Mouse (Mus musculus) midbrain, embryonic 15.5 days (tissue): Measurements from ENCODE around the gene Hapln2. TPM values are rescaled to one million over a fixed set of nuclear protein-coding genes. Genes with fewer than 3 reads are reported as not detected.

Source experiments
- ATAC-seq: fragments of 200-750 bp; cut with Nextera tagmentation; replicated peaks from 2 replicates; pipeline ENCODE4 v1.8.0; 2017; ENCODE audit warnings: moderate TSS enrichment
- H3K27ac ChIP-seq: fragments of 300-500 bp; sonication (generic); 2 replicates; pipeline ENCODE4 v1.5.1; 2015; ENCODE audit warnings: mild to moderate bottlenecking, inconsistent platforms
- H3K27me3 ChIP-seq: fragments of 300-500 bp; sonication (generic); replicated peaks from 2 replicates; pipeline ENCODE4 v1.6.1; 2015; ENCODE audit warnings: inconsistent platforms
- H3K36me3 ChIP-seq: fragments of 300-500 bp; sonication (generic); replicated peaks from 2 replicates; pipeline ENCODE4 v1.6.1; 2015; ENCODE audit warnings: inconsistent platforms
- H3K4me1 ChIP-seq: fragments of 300-500 bp; sonication (generic); 2 replicates; pipeline ENCODE4 v1.6.1; 2015; ENCODE audit warnings: inconsistent platforms
- H3K4me2 ChIP-seq: fragments of 300-500 bp; sonication (generic); 2 replicates; pipeline ENCODE4 v1.6.1; 2015; ENCODE audit warnings: inconsistent platforms, mild to moderate bottlenecking, moderate library complexity
- H3K4me3 ChIP-seq: fragments of 300-500 bp; sonication (generic); 2 replicates; pipeline ENCODE4 v1.5.1; 2015; ENCODE audit warnings: mild to moderate bottlenecking, inconsistent platforms
- H3K9ac ChIP-seq: fragments of 300-500 bp; sonication (generic); 2 replicates; pipeline ENCODE4 v1.6.1; 2015; ENCODE audit warnings: mild to moderate bottlenecking, inconsistent platforms
- H3K9me3 ChIP-seq: fragments of 300-500 bp; sonication (generic); 2 replicates; pipeline ENCODE4 v1.6.1; 2016; ENCODE audit warnings: inconsistent platforms
- WGBS: fragments of 180-500 bp; shearing (Covaris S2); methylation state at CpG from one replicate; pipeline ENCODE4 v1.1.7; 2015; ENCODE audit warnings: mixed read lengths; 5-methylcytosine and 5-hydroxymethylcytosine counted together
- polyA plus RNA-seq: library from polyadenylated mRNA; unstranded; fragments of >200 nt; fragmentation: Nextera tagmentation; extraction: Ambion mirVana; gene quantifications from 2 replicates; pipeline ENCODE4 v1.2.1, GENCODE M21; 2015

Gene Hapln2
- polyA plus RNA-seq, result 0.71 and 0.82 TPM in 2 replicates

GRCm38 (mm10) chr3:88027434-88028186 lies at the start of gene Hapln2:
Hapln2 (minus strand) TSS chr3:88027583.
- no peaks in the 10 kb centered on the region for H3K36me3 ChIP-seq
- H3K27ac ChIP-seq, result no peak within 1 kb of the TSS
- H3K4me3 ChIP-seq, result no peak within 1 kb of the TSS
- no peaks in the 10 kb centered on the region for H3K9me3 ChIP-seq
- WGBS, result 48% methylated on average over 5 of the region's 5 CpGs
- H3K9ac ChIP-seq, result no peak within 1 kb of the TSS
- H3K4me1 ChIP-seq, result peaks cover 14% of the 10 kb centered on the region
- H3K4me2 ChIP-seq, result no peak within 1 kb of the TSS
- ATAC-seq, result no peak
- H3K27me3 ChIP-seq, result peaks cover 56% of the 10 kb centered on the region

DNA sequence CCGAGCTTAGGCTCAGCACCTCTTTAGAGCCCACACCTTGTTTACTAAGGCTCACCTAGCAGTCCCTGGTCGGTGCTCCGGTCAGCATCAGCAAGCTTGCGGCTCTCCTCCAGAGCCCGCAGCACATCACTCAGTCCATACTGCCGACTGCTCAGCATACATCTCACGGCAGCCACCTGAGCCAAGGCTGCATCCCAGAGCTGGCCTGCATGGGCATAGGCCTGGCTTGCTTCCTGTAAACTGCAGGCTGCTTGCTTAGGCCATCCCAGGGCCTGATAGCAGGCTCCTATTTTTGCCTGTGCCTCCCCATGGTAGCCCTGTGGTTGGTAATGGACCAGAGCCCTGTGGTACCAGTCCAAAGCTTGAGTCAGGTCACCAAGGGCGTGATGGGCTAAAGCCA lies 47.4 kb upstream of the Hapln2 start:
- Histone ChIP-seq H3K4me2 (no peak overlapping the region), H3K9me3 (no peaks in the 10 kb centered on the region), H3K4me3 (no peak overlapping the region), H3K4me1 (no peaks in the 10 kb centered on the region), H3K27ac (no peak overlapping the region), H3K27me3 (0 out of 2 replicates have a peak, but pooled peaks cover 3% of the 10 kb centered on the region), H3K36me3 (no peaks in the 10 kb centered on the region), H3K9ac (no peak overlapping the region)
- WGBS, result 77% methylated on average over 8 of the region's 8 CpGs
- no peak for ATAC-seq

DNA sequence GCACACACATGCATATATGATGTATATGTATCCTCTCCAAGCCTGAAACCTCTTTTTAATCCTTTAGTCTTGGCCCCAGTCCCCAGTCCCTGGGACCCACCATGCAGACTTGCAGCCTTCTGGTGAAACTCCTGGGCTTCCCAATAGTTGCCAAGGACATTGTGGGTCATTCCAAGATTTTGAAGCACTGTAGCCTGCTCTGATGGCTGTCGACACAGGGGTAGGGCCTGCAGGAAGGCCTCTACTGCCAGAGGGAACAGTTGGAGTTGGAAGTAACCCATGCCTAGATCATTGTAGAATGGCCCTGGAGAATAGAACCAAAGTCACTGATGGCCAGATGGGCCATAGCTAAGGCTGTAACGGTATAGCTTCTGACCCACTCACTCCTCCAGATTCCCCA lies 47.0 kb upstream of the Hapln2 start:
- no peak for ATAC-seq
- 70% methylated on average over 2 of the region's 2 CpGs for WGBS
- Histone ChIP-seq H3K9ac (no peak overlapping the region), H3K4me2 (no peak overlapping the region), H3K4me3 (no peak overlapping the region), H3K36me3 (no peaks in the 10 kb centered on the region), H3K27me3 (0 out of 2 replicates have a peak, but pooled peaks cover 3% of the 10 kb centered on the region), H3K4me1 (no peaks in the 10 kb centered on the region), H3K27ac (no peak overlapping the region), H3K9me3 (no peaks in the 10 kb centered on the region)

DNA sequence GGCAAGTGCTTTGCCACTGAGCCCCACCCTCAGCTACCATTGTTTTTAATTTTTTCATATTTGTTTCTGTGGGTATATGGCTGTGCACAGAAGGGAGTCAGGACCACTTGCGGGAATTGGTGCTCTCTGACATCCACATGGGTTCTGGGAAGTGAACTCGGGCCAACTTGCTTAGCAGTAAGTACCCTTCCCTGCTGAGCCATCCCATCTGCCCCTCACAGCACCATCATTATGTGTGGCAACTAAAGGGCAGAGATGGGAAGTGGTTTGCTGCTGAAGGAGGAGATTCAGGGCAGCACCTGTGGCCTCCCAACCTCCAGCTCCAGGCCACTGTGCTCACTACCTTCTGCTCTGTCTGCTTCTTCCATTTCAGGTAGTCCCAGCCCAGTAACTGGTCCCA lies 46.2 kb upstream of the Hapln2 start:
- WGBS, result 63% methylated on average over 2 of the region's 2 CpGs
- no peak overlapping the region for H3K27ac ChIP-seq
- H3K4me2 ChIP-seq, result no peak overlapping the region
- no peak overlapping the region for H3K4me3 ChIP-seq
- no peaks in the 10 kb centered on the region for H3K36me3 ChIP-seq
- 0 out of 2 replicates have a peak, but pooled peaks cover 3% of the 10 kb centered on the region for H3K27me3 ChIP-seq
- no peak for ATAC-seq
- H3K9me3 ChIP-seq, result no peaks in the 10 kb centered on the region
- no peak overlapping the region for H3K9ac ChIP-seq
- no peaks in the 10 kb centered on the region for H3K4me1 ChIP-seq

GRCm38 (mm10) chr3:88071783-88072182 lies 44.4 kb upstream of the Hapln2 start:
- 0 out of 2 replicates have a peak, but pooled peaks cover 3% of the 10 kb centered on the region for H3K27me3 ChIP-seq
- ATAC-seq, result peak; percentile 70
- H3K4me3 ChIP-seq, result no peak overlapping the region
- H3K9me3 ChIP-seq, result no peaks in the 10 kb centered on the region
- no peaks in the 10 kb centered on the region for H3K4me1 ChIP-seq
- H3K36me3 ChIP-seq, result no peaks in the 10 kb centered on the region
- no peak overlapping the region for H3K9ac ChIP-seq
- H3K27ac ChIP-seq, result no peak overlapping the region
- no peak overlapping the region for H3K4me2 ChIP-seq
- WGBS, result 1% methylated on average over 5 of the region's 5 CpGs

DNA sequence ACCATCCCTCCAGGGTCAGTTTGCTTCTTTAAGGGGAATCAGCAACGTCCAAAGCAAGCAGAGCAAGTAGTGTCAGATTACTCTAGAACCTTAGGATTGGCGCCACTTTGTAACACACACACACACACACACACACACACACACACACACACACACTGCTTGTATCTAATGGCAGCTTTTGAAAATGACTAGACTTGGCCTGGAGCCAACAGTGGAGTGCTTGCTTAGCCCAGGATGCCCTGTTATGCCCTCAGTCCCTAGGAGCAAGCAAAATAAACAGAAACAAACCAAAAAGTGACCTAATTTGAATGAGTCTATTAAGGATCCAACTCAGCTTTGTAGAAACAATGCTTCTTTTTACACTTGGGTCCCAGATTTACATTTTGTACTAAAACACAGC lies 41.0 kb upstream of the Hapln2 start:
- Histone ChIP-seq H3K27me3 (0 out of 2 replicates have a peak, but pooled peaks cover 3% of the 10 kb centered on the region), H3K4me1 (no peaks in the 10 kb centered on the region), H3K27ac (no peak overlapping the region), H3K4me2 (no peak overlapping the region), H3K9me3 (no peaks in the 10 kb centered on the region), H3K9ac (no peak overlapping the region), H3K36me3 (no peaks in the 10 kb centered on the region), H3K4me3 (no peak overlapping the region)
- 33% methylated on average over 2 of the region's 2 CpGs for WGBS
- ATAC-seq, result no peak

DNA sequence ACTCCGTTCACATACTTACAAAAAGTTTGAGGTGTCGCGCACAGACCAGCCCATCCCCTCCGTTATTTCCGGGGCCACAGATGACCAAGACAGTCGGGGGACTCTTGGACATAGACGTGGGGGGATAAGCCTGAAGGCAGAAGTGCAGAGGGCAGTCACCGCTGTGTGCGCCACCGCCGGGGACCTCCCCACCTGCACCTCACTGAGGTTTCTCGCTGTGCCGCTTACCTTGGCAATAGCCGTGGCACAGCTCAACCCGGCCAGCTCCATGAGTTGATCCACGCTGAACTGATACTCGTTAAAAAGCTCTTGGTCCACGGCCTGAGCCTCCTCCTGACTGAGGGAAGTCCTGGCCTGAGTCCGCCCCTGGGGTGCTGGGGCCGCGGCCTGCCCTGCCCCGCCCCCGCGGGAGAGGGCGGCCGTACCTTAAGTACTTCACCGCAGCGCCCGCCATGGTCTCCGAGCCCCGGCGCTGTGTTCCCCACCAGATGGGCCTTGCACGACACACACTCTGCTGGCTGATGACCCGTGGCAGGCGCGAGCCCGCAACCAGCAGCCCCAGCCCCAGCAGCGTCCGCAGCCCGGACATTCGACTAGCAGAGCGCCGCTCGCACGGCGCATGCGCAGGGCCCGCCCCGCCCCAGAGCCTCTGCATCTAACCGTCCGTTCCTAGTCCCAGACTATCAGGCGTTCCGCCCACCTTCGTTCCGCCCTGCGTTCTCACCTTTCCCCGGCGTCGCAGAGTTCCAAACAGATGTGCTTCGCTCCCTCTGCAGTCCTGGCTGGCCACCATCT lies 30.7 kb upstream of the Hapln2 start, which contains the start of gene Naxe:
Gene Naxe, minus strand, starts transcription at position 594 of the 795 bp plus-strand sequence.
- peak within 1 kb of the TSS; percentile 96 for H3K4me3 ChIP-seq
- H3K27ac ChIP-seq, result peak within 1 kb of the TSS; percentile 75
- peak within 1 kb of the TSS; percentile 93 for H3K9ac ChIP-seq
- peak; percentile 96 for ATAC-seq
- no peaks in the 10 kb centered on the region for H3K27me3 ChIP-seq
- peaks cover 21% of the 10 kb centered on the region for H3K4me1 ChIP-seq
- peak within 1 kb of the TSS; percentile 81 for H3K4me2 ChIP-seq
- H3K36me3 ChIP-seq, result peaks cover 19% of the 10 kb centered on the region; the same call in 1 of the 2 replicates
- H3K9me3 ChIP-seq, result no peaks in the 10 kb centered on the region
- whole genome bisulfite sequencing, result under 1% methylated on average over 60 of the region's 60 CpGs

- H3K4me1 ChIP-seq, result peaks cover 21% of the 10 kb centered on the region
- H3K9me3 ChIP-seq, result no peaks in the 10 kb centered on the region
- H3K27me3 ChIP-seq, result no peaks in the 10 kb centered on the region
- H3K4me3 ChIP-seq, result peak overlapping the region; percentile 96
- H3K36me3 ChIP-seq, result peaks cover 22% of the 10 kb centered on the region; the same call in 1 of the 2 replicates
- peak overlapping the region; percentile 81 for H3K4me2 ChIP-seq
- H3K9ac ChIP-seq, result peak overlapping the region; percentile 93; the same call in 1 of the 2 replicates
- no peak for ATAC-seq
- WGBS, result 89% methylated on average over 6 of the region's 6 CpGs
- H3K27ac ChIP-seq, result no peak overlapping the region
Observed at GRCm38 (mm10) chr3:88057030-88057429, 29.6 kb upstream of the Hapln2 start.

- ATAC-seq, result no peak
- WGBS, result 92% methylated on average over 3 of the region's 3 CpGs
Observed at GRCm38 (mm10) chr3:88049532-88049931, 22.1 kb upstream of the Hapln2 start.

DNA sequence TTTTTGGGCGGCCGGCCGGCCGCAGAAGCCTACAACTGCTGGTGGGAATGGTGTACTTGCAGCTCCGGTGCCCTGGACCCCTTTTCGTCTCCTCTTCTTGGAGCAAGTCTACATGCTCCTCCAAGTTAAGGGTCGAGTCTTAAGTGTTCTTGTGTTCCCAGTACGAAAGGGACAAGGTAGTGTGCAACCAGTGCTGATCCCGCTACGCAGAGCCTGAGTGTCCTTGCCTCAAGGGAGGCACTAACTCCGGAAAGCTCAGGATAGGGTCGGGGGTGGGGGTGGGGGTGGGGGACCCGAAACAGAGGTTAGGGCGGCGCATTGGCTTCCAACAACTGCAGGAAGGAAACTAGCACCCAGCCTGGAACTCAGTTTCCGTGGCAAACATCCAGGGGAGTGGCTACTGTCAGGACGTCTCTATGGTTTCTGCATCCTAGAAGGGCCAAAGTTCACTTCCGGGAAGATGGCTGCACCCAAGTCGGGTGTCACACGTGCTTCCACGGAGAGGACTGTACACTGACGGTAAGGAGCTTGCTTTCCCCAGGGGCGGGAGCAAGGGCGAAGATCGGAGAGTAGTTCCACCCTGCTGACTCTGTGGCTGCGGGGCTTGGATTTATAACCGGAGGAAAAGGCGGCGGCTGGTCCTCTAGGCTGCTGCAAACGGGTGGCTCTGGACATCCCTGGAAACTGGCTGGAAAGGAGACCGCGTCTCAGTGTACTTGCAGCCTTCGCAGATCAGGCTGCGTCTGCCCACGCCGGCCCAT lies 15.5 kb upstream of the Hapln2 start, which contains the start of gene Gpatch4:
Gene Gpatch4, plus strand, starts transcription at position 448 of the 761 bp plus-strand sequence.
- Histone ChIP-seq H3K4me2 (peak within 1 kb of the TSS; percentile 69), H3K9ac (peak within 1 kb of the TSS; percentile 42), H3K27ac (peak within 1 kb of the TSS; percentile 51), H3K4me1 (peaks cover 15% of the 10 kb centered on the region), H3K9me3 (no peaks in the 10 kb centered on the region), H3K36me3 (no peaks in the 10 kb centered on the region), H3K27me3 (peaks cover 13% of the 10 kb centered on the region), H3K4me3 (peak within 1 kb of the TSS; percentile 69)
- 9% methylated on average over 36 of the region's 36 CpGs for WGBS
- peak; percentile 96 for ATAC-seq

More at GRCm38 (mm10) chr3:88049532-88049931, 22.1 kb upstream of the Hapln2 start:
- H3K4me3 ChIP-seq, result no peak overlapping the region
- H3K27me3 ChIP-seq, result no peaks in the 10 kb centered on the region
- H3K27ac ChIP-seq, result no peak overlapping the region
- peaks cover 5% of the 10 kb centered on the region; the same call in 1 of the 2 replicates for H3K4me1 ChIP-seq
- no peak overlapping the region for H3K4me2 ChIP-seq
- no peak overlapping the region for H3K9ac ChIP-seq
- H3K9me3 ChIP-seq, result no peaks in the 10 kb centered on the region
- peaks cover 16% of the 10 kb centered on the region; the same call in 1 of the 2 replicates for H3K36me3 ChIP-seq

GRCm38 (mm10) chr3:88035561-88036293 lies 8.3 kb upstream of the Hapln2 start:
- H3K4me1 ChIP-seq, result no peaks in the 10 kb centered on the region
- H3K9ac ChIP-seq, result no peak overlapping the region
- H3K4me3 ChIP-seq, result no peak overlapping the region
- H3K36me3 ChIP-seq, result no peaks in the 10 kb centered on the region
- peaks cover 32% of the 10 kb centered on the region for H3K27me3 ChIP-seq
- ATAC-seq, result no peak
- 65% methylated on average over 1 of the region's 1 CpGs for WGBS
- no peak overlapping the region for H3K27ac ChIP-seq
- H3K9me3 ChIP-seq, result no peaks in the 10 kb centered on the region
- no peak overlapping the region for H3K4me2 ChIP-seq
